Mouse (Mus musculus): ENCODE measurements around the gene Pus7l. TPM values are rescaled to one million over a fixed set of nuclear protein-coding genes. Genes with fewer than 3 reads are reported as not detected.

The Pus7l gene
- polyA plus RNA-seq, 1 experiment from 2014 or later: 2.6 TPM

Other genes with a start within 250 kb of the Pus7l start
- gene Adamts20, start 78.1 kb downstream of the Pus7l start, polyA plus RNA-seq (2015; fragmentation: Nextera tagmentation; extraction: Ambion mirVana): 0.06 and 0.09 TPM in 2 replicates
- 3.6 and 4.2 TPM in 2 replicates for gene Irak4, start 96 bp upstream of the Pus7l start, polyA plus RNA-seq (2015; fragmentation: Nextera tagmentation; extraction: Ambion mirVana)
- 25.5 and 26.0 TPM in 2 replicates for gene Twf1, start 46.3 kb upstream of the Pus7l start, polyA plus RNA-seq (2015; fragmentation: Nextera tagmentation; extraction: Ambion mirVana)
- gene Tmem117, start 85.7 kb upstream of the Pus7l start, polyA plus RNA-seq (2015; fragmentation: Nextera tagmentation; extraction: Ambion mirVana): 0.18 and 0.30 TPM in 2 replicates